Mouse (Mus musculus): Measurements from ENCODE around the gene Ptprd.

DNA sequence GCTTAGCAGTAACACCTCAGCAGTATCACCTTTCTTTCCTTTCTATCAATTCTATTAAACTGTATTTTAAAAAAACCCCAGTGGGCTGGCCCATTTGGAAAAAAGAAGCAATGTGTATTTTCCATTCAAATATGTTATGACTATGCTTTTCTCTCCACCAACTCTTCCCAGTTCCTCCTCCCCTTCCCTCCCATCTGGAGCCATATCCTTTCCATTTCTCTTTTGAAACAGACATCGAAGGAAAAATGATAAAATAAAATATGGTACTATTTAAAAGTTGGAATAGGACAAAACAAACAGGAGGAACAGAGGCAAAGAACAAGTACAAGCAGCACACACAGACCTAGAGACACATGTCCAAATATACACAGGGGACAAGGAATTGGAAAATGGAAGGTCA, 1372.7 kb downstream of the Ptprd start:
- TF ChIP-seq POLR2A (IDR thresholded peaks at IDR 0.05; ENCODE audit: low read depth, low read length) (no peak), CTCF (IDR thresholded peaks at IDR 0.05; ENCODE audit: extremely low read depth, insufficient read depth, insufficient read length, insufficient replicate concordance) (no peak)
